Mouse (Mus musculus) adrenal gland, postnatal 14 days (tissue): ENCODE measurements around the gene Morc2a. TPM values are rescaled to one million over a fixed set of nuclear protein-coding genes. Genes with fewer than 3 reads are reported as not detected.
A peak's percentile ranks its signal among the peaks of the same experiment; 100 is the strongest.

Source experiments
- DNase-seq: peaks from one replicate; pipeline ENCODE4 v3.0.0; 2021; ENCODE audit warnings: mixed read lengths
- total RNA-seq: library from RNA; stranded (reverse); gene quantifications from 2 replicates; pipeline ENCODE4 v1.2.3, GENCODE M21; 2021

Gene Morc2a
- total RNA-seq, 1 experiment from 2014 or later, result 39.2 TPM

DNA sequence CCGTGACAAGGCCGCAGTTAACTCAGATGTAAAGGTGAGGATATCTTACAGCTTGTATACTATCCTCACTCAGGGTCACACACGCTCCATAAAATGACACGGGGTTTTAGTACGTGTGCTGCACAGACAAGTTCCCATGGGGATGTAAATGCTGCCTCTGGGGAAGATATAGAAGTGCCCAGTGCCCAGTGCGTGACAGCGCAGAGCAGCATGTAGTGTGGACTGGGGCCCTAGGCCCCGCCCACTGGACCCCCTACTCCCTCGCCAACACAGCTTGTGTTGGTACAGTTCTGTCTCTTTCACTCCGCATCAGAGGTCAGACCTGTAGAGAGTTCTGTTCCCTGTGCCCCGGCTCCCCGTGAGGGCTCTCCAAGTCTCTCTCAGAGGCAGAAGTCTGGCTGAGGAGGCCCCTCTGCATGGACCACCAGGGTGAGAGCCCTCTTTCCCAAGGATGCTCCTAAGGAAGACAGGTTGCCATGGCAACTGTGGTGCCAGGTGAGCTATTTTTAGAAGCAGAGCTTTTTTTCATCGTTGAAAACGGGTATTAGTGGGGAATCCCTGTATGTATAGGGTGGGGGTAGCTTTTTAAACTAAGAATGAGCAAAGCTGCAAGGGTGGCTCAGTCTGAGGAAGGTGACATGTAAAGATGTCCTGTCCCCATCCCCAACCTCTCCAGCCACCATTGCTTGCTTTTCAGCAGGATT, 85.1 kb downstream of the Morc2a start:
- no peak for DNase-seq

DNA sequence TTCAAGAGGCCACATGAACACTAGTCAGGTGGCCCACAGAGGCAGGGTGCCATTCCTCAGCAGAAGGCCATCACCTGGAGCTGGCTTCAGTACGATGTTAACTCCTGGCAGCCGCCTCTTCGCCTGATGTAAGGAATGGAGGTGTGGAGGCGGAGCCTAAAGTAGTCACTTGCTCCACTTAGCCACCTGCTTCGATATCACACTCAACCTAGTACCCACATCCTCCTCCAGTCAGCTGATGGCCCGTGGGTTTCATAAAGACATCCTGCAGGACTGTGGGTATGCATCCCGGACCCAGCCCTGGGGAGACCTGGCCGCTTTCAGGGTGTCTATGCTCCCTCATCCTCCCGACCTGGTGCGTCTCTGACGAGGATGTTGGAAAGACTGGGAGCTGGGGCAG, 86.7 kb downstream of the Morc2a start:
- no peak for DNase-seq

- peak; percentile 67 for DNase-seq
These were observed 89.8 kb downstream of the Morc2a start for GRCm38 (mm10) chr11:3738778-3739177.

Other genes with a start within 250 kb of the Morc2a start
- gene Limk2, start 240.0 kb upstream of the Morc2a start, total RNA-seq, result 21.4 and 30.6 TPM in 2 replicates
- 28.9 and 33.8 TPM in 2 replicates for gene Rnf185, start 196.8 kb upstream of the Morc2a start, total RNA-seq
- gene Pla2g3, start 160.9 kb upstream of the Morc2a start, total RNA-seq, result 0.15 and 0.19 TPM in 2 replicates
- 0.75 and 0.82 TPM in 2 replicates for gene Inpp5j, start 144.4 kb upstream of the Morc2a start, total RNA-seq
- 33.6 and 33.8 TPM in 2 replicates for gene Selenom, start 134.5 kb upstream of the Morc2a start, total RNA-seq
- gene Smtn, start 108.6 kb upstream of the Morc2a start, total RNA-seq, result 56.2 and 69.1 TPM in 2 replicates
- 1.9 and 2.1 TPM in 2 replicates for gene Osbp2, start 214.7 kb downstream of the Morc2a start, total RNA-seq
- gene 4921536K21Rik, start 245.9 kb downstream of the Morc2a start, total RNA-seq, result 0.59 and 0.83 TPM in 2 replicates
- 4.3 and 5.2 TPM in 2 replicates for gene Dusp18, start 246.0 kb downstream of the Morc2a start, total RNA-seq